Mouse (Mus musculus): ENCODE measurements around the gene Acp6.
"Not testable (repeated sequence)": the region's sequence is repeated elsewhere in the genome, so short reads cannot be mapped to it uniquely, and the experiment has no call there.

The Acp6 gene

DNA sequence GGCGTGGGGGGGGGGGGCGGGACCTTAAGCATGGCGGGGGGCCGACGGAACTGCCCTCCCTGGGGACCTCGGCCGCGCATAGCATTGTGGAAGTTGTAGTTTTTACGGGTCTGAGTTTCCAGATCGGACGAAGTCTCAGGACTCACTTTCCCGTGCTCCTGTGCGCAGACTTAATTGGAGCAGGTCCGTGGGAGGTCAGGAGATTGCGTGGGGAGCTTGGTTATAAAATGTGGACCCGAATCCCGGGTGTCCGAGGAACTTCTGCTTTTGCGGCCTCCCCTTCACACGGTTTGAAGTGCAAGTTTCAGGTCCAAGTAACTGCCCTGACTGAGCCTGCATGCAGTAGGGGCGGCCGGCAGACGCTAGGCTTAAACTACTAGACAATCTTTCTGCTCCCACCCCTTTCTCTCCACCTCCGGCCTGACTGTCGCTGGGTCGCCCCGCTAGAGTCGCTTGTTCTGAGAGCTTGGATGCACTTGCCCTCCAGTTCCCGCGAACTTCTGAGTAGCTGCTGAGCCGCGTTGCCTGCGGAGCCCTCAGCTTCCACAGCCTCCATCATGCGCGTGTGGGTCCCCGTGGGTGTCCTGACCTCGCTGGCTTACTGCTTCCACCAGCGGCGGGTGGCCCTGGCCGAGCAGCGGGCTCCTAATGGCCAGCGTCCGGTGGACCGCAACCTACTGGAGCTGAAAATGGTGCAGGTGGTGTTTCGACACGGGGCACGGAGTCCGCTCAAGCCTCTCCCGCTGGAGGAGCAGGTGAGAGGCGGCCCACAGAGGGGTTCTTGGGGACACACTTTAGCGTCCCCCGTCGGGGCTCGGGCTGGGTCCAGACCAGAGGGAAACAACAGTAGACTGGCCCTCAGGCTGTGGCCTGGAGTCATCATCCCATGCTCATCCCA is at the start of gene Acp6:
Acp6 (plus strand) TSS at position 167 of the 898 bp plus-strand sequence.
- peak; percentile 96 for DNase-seq (ENCODE audit: low read depth)

DNA sequence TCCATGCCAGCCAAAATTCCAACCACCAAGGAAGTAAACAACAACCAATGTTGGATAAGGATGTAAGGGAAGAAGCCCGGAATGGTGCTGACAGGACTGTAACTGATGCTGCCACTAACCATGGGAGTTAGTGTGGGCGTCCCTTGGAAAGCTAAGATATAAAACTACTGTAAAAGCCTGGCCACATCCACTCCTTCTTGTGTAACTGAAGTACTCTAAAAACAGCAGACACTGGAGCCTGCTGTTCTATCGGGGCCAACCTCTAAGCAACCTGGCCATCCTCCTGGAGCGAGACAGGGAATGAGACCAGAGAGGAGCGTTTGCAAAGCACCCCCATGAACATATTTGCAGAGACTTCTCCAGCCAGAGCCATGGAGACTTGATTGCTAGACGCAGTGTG is 41.1 kb upstream of the Acp6 start:
- no peak for DNase-seq (ENCODE audit: low read depth)

DNA sequence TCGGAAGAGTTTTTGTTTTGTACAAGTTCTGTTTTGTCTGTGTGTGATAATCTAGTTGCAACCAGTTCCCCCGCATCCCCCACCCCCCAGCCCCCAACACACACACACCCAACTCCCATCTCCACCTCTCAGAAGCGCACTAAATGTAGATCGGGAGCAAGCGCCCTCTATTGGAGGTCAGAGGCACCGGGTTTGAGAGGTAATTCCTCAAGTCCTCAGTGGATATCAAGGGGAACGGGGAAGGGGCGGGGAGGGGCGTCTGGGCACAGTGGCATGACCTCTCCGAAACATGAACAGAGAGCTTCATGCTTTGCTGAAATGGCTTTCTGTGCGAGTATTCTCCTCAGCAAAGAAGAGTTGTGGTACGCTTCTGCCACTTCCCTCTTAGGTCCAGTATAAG is 40.3 kb upstream of the Acp6 start:
- DNase-seq (ENCODE audit: low read depth), result no peak

DNA sequence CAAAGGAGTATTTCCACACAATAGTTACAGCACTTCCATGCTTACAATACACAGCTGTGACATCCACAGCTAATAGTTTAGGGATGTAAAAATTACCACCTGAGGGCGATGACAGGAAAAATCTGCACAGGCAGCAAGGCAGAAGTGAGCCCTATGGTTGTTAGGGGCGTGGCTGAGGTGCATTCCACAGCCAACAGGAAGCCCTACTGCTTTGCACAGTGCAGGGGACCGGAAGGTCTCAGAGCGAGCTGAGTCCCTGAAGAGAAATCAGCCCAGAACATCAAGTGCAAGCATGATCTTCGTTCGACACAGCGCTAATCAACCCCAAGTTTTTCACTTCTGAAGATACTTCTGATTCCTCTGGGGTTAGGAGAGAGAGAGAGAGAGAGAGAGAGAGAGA is 34.4 kb upstream of the Acp6 start:
- peak; percentile 40 for DNase-seq (ENCODE audit: low read depth)

DNA sequence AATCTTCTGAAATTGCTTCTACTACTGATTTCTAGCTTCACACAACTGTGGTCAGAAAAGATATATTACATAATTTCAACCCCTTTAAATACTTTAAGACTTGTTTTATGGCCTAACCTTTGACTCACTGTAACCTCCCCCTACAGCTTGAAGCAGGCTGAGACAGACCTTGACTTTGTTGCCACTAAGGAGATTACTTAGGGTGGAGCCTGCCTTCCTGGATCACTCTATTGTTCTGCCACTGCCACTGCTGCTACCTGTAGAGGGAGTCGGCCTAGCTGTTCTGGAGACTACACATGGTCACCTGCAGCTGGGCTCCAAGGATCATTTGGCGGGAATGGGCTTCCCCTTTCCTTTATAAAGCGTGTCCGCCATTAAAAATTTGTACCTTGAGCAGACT is 29.2 kb upstream of the Acp6 start:
- DNase-seq (ENCODE audit: low read depth), result no peak

DNA sequence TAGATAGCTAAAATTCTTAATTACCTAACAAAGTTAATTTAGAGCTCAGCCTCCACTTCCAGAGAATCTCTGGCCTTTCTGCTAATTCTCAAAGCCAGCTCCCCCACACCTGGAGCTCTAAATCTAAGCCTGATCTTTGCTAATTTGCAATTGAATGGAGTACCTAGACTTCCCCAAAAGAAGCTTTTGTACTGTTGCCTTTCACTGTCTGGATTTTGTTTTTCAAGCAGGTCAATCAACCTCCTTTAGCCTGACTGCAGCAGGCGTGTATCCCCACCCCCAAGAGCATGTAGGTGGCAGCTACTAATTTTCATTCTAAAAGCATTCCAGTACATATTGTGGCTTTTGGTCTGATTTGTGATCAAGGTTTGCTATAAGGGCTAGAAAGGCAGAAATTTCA is 20.9 kb upstream of the Acp6 start:
- not testable (repeated sequence) for DNase-seq (ENCODE audit: low read depth)

DNA sequence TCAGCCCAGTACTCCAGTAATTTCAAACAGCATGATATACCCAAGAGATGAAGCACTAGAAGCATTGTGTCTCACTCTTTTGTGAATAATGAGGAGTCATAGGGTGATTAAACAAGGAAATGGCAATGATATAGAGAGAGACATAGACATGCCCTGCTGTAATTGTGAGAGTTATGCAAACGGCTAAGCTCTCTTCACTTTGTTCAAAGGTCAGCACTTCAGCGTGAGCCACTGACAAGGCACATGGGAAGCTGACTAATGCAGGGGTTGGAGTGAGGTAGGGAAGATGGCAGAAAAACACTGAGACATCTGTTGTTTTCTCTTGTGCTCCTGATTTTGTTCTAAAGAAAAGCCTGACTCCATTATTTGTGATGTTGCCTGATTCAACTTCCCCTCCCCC is 7.5 kb upstream of the Acp6 start:
- no peak for DNase-seq (ENCODE audit: low read depth)

DNA sequence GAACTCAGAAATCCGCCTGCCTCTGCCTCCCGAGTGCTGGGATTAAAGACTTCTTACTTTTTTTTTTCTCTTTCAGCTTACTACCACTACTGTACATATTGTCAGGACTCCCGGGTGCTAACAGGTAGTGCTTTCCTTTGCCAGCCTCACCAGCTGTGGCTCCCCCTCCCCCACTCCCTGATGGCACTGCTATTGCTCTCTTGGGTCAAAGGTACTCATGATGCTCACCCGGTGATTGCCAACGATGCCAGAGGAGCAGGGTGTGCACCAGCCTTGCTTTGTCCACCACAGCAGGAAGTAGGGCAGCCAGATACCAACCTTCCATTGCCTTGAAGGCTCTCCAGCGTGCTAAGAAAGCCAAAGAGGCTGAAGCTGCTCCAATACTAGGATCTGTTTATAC is 2.1 kb upstream of the Acp6 start:
- no peak for DNase-seq (ENCODE audit: low read depth)

DNA sequence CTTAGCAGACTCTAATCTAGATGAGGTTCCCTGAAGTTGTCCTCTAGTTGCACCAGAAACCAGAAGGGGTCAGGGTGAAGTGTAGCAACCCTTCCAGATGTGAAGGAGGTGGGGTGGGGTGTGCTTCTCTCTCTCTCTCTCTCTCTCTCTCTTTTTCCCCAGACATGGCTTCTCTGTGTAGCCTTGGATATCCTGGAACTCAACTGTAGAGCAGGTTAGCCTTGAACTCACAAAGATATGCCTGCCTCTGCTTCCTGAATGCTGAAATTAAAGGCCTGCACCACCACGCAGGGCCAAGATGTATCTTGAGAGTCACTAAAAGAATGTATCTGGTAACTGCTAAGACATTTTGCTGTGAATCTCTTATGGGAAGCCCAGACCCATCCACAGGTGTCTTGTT is 1.3 kb upstream of the Acp6 start:
- peak; percentile 39 for DNase-seq (ENCODE audit: low read depth)

DNA sequence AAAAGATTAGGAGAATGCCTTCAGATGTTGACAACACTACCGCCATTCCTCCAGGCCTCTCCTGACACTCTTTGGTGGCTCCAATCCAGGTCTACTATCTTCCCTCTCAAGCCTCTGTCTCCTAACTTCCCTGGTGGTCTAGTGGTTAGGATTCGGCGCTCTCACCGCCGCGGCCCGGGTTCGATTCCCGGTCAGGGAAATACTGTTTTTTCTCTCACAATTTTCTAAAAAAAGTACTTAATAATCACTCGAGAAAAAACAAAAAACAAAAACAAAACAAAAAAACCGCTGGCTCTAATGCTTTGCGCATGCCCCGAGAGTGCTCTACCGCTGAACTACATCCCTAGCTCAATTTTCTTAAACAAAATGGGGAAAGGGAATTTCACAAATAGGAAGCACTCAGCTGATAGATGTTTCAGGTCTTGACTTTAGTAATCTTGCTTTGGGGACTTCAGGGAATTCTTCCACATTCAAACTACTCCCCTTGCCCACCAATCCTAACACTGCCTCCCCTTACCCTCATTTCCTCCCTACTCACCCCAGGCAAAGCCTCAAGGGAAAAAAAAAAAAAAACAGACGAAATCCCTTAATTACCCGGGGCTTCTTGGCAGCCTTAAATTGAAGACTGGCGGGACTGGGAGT is 498 bp upstream of the Acp6 start:
- peak; percentile 85 for DNase-seq (ENCODE audit: low read depth)

DNA sequence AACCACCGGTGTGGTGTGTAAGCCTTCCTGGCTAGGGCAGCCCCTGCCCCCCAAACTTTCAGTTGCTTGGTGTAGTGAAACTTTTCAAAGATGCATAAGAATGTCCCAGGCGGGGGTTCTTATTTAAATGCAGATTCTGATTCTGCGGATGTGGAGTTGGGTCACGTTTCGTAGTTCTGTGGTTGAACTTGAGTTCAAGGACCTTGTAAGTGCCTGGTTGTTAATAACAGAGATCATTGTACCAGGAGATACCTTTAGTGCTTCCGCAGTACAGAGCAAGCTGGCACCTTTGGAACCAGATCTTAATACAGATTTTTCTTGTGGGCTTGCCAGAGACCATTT is 903 bp downstream of the Acp6 start:
- DNase-seq (ENCODE audit: low read depth), result peak; percentile 51

DNA sequence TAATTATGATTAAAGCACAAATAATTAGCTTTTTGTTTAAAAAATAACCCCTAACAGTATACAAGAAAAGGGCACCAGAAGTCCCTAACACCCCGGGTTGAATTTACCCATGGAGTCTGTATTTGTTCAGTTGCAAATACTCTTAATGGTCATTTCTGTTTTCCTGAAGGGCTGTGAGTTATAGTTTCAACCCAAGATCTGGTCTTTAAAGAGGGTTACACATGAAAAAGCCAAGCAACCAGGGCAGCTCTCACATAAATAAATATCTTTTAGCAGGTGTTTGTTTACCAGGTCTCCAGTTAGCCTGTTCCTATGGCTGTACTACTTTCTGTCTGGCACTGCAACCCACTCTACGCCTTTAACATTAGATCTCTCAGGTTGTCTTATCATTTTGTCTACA is 1.4 kb downstream of the Acp6 start:
- no peak for DNase-seq (ENCODE audit: low read depth)

DNA sequence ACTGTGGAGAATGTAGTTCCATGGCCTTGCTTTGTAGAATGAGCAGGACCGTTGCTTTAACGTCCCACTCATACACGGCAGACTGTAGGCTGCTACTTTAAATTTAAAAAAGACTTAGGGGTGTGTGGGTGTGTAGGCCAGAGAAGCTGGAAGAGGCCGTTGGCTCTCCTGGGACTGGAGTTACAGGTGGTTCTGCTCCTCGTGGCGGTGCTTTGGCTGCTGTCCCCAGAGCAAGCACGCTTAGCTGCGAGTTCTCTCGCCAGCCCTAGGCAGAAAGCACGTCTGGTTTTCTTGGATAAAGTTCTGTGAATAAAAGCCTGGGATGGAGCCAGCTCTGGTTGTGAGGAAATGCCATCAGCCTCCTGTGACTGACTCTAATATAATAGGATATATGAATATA is 2.3 kb downstream of the Acp6 start:
- no peak for DNase-seq (ENCODE audit: low read depth)

DNA sequence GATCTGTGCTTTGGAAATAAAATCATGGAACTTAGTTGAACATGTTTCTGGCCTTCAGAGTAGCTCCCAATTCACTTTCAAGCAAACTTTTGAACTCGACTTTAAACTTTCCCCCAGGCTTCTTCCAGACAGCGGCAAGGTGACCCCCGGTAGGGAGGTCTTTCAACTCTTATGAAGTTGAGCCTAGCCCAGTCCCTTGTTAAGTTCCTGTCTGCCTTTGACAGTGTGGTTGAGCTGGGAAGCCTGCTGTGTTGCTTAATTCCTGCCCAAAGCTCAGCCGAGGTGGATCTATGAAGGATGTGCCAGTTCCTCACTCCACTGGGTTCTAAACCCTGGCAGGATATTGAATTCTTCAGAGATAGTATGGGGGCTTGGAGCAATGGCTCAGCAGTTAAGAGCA is 3.2 kb downstream of the Acp6 start:
- no peak for DNase-seq (ENCODE audit: low read depth)

DNA sequence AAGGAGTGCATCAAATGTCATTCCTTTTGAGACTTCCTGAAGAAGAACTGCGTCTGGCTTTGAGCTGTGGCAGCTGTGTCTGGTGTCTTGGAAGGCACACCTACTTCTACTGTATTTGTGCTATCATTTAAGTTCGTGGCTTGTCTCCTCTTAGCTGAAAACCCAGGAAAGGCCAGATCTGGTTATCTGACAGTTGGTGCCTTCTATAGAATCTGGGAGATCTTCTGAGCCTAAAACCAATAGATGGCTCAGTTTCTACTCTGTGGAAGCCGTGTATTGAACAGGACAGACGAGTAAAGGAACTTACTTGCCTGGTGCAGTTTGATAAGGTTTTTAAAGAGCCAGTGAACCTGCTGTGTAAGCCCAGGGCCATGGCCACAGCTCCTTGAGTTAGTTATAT is 5.9 kb downstream of the Acp6 start:
- no peak for DNase-seq (ENCODE audit: low read depth)

DNA sequence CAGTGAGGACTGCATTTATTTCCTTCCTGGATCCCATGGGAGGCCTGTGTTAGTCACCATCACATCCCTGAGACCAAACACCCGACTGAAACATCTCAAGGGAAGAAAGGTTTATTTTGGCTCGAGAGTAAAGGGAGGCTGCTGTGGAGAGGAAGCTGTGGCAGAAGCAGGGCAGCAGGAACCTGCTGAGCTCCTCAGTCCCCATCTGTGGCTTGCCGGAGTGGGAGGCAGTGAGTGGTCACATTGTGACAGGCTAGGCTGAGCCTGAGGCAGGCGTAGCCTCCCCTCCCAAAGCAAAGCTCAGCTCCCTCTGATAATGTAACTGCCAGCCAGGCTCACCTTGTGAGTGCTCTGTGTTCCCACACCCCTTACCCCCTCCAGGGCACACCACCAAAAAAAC is 8.5 kb downstream of the Acp6 start:
- no peak for DNase-seq (ENCODE audit: low read depth)

DNA sequence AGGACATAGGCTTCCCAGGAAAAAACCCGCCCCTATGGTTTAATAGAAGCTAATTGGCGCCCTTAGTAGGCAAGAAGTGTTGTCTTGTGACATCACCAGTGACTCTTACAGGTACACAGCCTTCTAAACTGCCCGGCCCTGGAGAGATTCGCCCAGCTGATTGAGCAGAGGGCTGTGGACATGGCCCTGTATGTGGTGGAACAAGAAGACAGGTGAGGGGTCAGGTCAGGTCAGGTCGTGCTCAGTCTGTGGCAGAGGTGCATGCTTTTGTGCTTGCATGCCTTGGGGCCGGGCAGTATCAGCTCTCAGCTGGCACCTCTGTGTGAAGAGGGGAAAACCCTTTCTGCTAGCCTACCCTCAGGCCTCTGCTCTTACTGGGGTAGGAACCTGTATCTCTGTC is 13.0 kb downstream of the Acp6 start:
- no peak for DNase-seq (ENCODE audit: low read depth)

DNA sequence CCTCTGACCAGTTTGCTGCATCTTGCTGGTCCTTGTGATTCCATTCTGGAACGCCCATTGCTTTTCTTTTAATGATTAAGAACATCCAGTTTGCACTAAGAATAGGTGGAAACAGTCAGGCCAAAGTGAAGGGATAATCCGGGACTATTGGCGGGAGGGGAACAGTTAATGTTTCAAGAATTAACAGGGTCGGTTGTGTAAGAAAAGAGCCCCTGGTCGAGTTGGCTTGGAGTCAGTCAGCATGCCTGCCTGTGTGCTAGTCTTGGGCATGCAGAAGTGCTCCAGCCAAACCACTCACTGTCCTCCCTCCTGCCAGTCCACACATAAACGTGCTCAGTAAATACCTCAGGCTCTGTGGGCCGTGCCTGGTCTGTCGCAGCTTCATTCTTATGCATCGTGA is 13.7 kb downstream of the Acp6 start:
- DNase-seq (ENCODE audit: low read depth), result no peak

DNA sequence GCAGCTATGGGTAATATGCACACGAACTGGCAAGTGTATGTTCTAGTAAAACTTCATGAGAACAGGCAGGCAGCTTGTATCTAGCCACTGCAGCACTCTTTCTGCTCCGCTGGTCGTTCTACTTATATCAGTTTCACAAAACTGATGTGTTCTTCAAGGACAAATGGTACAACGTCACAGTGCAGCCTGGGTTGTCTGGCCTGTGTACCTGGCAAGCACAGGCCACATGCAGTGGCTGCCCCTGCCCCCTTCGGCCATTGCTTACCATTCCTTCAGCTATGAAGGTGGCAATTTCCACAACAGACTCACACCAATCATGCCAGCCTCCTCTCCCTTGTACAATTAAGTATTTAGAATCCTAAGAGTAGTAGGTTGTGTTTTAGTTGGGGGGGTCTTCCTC is 14.1 kb downstream of the Acp6 start:
- no peak for DNase-seq (ENCODE audit: low read depth)

DNA sequence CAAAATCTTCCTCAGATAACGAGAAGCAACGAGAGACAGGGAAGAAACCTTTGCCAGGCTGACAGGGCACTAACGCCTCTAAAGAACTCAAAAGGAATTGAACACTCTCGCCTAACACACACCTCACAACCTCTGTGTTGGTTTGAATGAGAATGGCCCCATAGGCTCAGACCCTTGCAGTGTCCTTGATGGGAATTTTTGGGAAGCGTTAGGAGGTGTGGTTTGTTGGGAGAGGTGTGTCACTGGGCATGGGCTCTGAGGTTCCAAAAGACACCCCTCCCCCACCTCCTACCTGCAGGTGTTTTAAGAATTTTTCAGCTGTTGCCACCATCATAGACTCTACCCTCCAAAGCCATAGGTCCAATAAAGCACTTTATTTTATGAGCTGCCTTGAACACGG is 20.3 kb downstream of the Acp6 start:
- no peak for DNase-seq (ENCODE audit: low read depth)

DNA sequence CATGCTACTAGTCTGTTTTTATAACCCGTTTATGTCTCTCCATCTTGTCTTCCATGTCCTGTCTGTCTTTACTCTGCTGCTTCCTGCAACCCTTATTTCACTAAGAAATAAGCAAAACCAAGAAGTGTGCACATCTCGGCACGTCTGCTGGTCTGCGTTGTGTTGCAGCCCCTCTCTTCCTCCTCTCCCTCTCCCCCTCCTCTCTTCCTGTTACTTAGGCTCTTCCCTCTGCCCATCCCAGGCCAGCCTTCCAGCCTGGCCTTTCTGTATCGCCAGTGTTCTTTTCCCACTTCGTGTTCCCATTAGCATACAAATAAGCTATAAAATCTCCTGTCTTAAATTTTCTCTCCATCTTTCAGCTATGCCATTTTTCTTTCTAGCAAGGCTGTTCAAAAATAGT is 21.9 kb downstream of the Acp6 start:
- DNase-seq (ENCODE audit: low read depth), result no peak

DNA sequence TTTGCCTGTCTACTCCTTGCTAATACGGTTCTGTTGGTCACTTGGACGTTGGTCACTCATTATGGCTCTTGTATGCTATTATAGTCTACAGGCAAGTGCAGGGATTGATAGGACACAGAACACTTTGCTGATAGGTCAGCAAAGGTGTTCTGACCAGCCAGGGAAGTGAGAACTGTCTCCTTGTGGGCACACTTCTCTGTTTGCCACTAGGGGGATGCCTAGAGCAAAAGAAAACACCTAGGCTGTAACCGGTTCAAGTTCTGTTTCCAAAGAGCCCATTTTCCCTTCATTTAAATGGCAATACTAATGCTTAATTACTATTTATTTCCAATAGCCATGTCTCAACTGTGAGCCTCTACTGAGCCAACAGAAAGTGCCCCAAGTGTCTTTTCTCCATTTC is 25.2 kb downstream of the Acp6 start:
- peak; percentile 43 for DNase-seq (ENCODE audit: low read depth)

DNA sequence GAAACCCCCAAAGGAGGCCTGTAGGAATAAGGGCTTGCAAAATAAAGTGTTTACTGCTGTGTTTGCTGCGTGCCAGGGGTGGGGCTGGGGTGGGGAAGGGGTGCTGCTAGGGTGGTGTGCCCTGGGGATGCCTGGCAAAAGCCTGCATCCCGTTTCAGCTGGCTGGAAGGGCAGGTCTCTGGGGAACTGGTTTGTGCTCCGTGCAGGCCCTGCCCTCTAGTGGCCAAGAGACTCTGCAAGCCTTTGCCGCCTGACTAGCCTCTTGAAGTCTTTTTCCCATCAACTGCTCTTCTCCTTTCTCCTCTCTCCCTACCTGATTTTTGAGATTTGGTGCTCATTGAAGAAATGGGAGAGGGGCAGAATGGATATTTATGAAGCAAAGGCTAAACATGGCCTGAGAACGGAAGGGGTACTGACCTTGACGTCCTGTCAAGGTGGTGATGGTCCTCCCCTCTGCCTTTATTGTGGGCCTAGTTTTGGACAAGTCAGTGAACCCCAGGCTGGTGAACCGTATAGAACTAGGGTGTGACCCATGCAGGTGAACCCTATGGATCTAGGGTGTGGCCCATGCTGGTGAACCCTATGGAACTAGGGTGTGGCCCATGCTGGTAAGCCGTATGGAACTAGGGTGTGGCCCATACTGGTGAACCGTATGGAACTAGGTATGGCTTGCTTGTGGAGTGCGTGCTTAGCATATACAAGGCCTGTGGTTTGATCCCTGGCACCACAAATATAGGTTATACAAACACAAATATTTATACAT is 26.7 kb downstream of the Acp6 start:
- DNase-seq (ENCODE audit: low read depth), result peak; percentile 61

All from 416B (cell line).